Mouse (Mus musculus) stomach, postnatal 0 days (tissue): ENCODE results near the gene Tshb.

Experiments
- CTCF ChIP-seq: IDR thresholded peaks from 2 replicates; pipeline ENCODE4 v1.5.1; 2016; ENCODE audit warnings: antibody characterized with exemption, low read depth, mild to moderate bottlenecking, moderate library complexity
- EP300 ChIP-seq: optimal IDR thresholded peaks from 2 replicates; pipeline ENCODE3; 2016; ENCODE audit warnings: antibody characterized with exemption

GRCm38 (mm10) chr3:102733050-102733449 lies 49.5 kb downstream of the Tshb start:
- TF ChIP-seq CTCF (no peak), EP300 (no peak)
